Mouse (Mus musculus) midbrain, embryonic 16.5 days (tissue): ENCODE data around the gene Nrxn2. TPM values are rescaled to one million over a fixed set of nuclear protein-coding genes. Genes with fewer than 3 reads are reported as not detected.

ENCODE experiments used
- ATAC-seq: fragments of 200-750 bp; cut with Nextera tagmentation; 2 replicates; pipeline ENCODE4 v1.8.0; 2017; ENCODE audit warnings: moderate TSS enrichment
- H3K27ac ChIP-seq: fragments of 300-500 bp; sonication (generic); 2 replicates; pipeline ENCODE4 v1.5.1; 2014; ENCODE audit warnings: mild to moderate bottlenecking, low read length, mixed read lengths
- H3K27me3 ChIP-seq: fragments of 300-500 bp; sonication (generic); 2 replicates; pipeline ENCODE4 v1.6.1; 2014; ENCODE audit warnings: low read depth, low read length, mixed read lengths; ENCODE audit not compliant: control insufficient read depth, insufficient read depth
- H3K36me3 ChIP-seq: fragments of 300-500 bp; sonication (generic); 2 replicates; pipeline ENCODE4 v1.6.1; 2014; ENCODE audit warnings: mild to moderate bottlenecking, low read length, moderate library complexity, mixed read lengths; ENCODE audit not compliant: control insufficient read depth, insufficient read depth
- H3K4me1 ChIP-seq: fragments of 300-500 bp; sonication (generic); 2 replicates; pipeline ENCODE4 v1.6.1; 2014; ENCODE audit warnings: mild to moderate bottlenecking, low read length, mixed read lengths; ENCODE audit not compliant: control insufficient read depth, insufficient read depth
- H3K4me2 ChIP-seq: fragments of 300-500 bp; sonication (generic); 2 replicates; pipeline ENCODE4 v1.6.1; 2014; ENCODE audit warnings: mild to moderate bottlenecking, low read length, mixed read lengths
- H3K4me3 ChIP-seq: fragments of 300-500 bp; sonication (generic); 2 replicates; pipeline ENCODE4 v1.5.1; 2014; ENCODE audit warnings: low read depth, mild to moderate bottlenecking, low read length, moderate library complexity, mixed read lengths
- H3K9ac ChIP-seq: fragments of 300-500 bp; sonication (generic); 2 replicates; pipeline ENCODE4 v1.6.1; 2014; ENCODE audit warnings: low read depth, low read length, mixed read lengths
- H3K9me3 ChIP-seq: fragments of 300-500 bp; sonication (generic); replicated peaks from 2 replicates; pipeline ENCODE4 v1.6.1; 2014; ENCODE audit warnings: mild to moderate bottlenecking, low read length, mixed read lengths; ENCODE audit not compliant: control insufficient read depth, poor library complexity, severe bottlenecking
- WGBS: fragments of 180-500 bp; shearing (Covaris S2); extraction: QIAGEN DNeasy Blood & Tissue Kit; methylation state at CpG from one replicate; pipeline ENCODE4 v1.1.7; 2014; 5-methylcytosine and 5-hydroxymethylcytosine counted together
- microRNA-seq: library from miRNA; unstranded; fragments of <30 nt; microRNA quantifications from one replicate; pipeline ENCODE4, GENCODE M21; 2017
- polyA plus RNA-seq: library from polyadenylated mRNA; unstranded; fragments of >200 nt; fragmentation: Nextera tagmentation; extraction: Ambion mirVana; gene quantifications from 2 replicates; pipeline ENCODE4 v1.2.1, GENCODE M21; 2015

The Nrxn2 gene
- polyA plus RNA-seq, 1 experiment from 2014 or later = 37.5 TPM

- Histone ChIP-seq H3K27ac (no peak overlapping the region), H3K27me3 (no peaks in the 10 kb centered on the region), H3K4me3 (no peak overlapping the region), H3K9me3 (no peaks in the 10 kb centered on the region), H3K4me1 (peaks cover 8% of the 10 kb centered on the region), H3K36me3 (no peaks in the 10 kb centered on the region), H3K4me2 (no peak overlapping the region), H3K9ac (no peak overlapping the region)
- WGBS = 83% methylated on average over 5 of the region's 5 CpGs
- no peak for ATAC-seq
These were observed 152.9 kb downstream of the Nrxn2 start for GRCm38 (mm10) chr19:6571476-6571875.

- Histone ChIP-seq H3K4me1 (peaks cover 11% of the 10 kb centered on the region), H3K9me3 (no peaks in the 10 kb centered on the region), H3K36me3 (no peaks in the 10 kb centered on the region), H3K4me2 (no peak overlapping the region), H3K9ac (no peak overlapping the region), H3K4me3 (no peak overlapping the region), H3K27ac (no peak overlapping the region), H3K27me3 (no peaks in the 10 kb centered on the region)
- WGBS = 32% methylated on average over 4 of the region's 4 CpGs
- no peak for ATAC-seq
These were observed 153.5 kb downstream of the Nrxn2 start for GRCm38 (mm10) chr19:6572001-6572400.

Small RNA genes lying within 50 kb of the gene (microRNA-seq; reads per million reads assigned to microRNA genes)
- not detected for gene Gm26460

Other genes with a start within 250 kb of the Nrxn2 start
- not detected in 2 replicates for gene Majin, start 234.3 kb upstream of the Nrxn2 start, polyA plus RNA-seq
- gene Gpha2, start 192.4 kb upstream of the Nrxn2 start, polyA plus RNA-seq = not detected in 2 replicates
- gene Ppp2r5b, start 182.9 kb upstream of the Nrxn2 start, polyA plus RNA-seq = 149 and 165 TPM in 2 replicates
- 12.9 and 15.5 TPM in 2 replicates for gene Atg2a, start 177.1 kb upstream of the Nrxn2 start, polyA plus RNA-seq
- gene Ehd1, start 142.0 kb upstream of the Nrxn2 start, polyA plus RNA-seq = 99.6 and 103 TPM in 2 replicates
- 0.34 and 0.35 TPM in 2 replicates for gene Cdc42bpg, start 112.3 kb upstream of the Nrxn2 start, polyA plus RNA-seq
- 71.4 and 74.8 TPM in 2 replicates for gene Men1, start 83.8 kb upstream of the Nrxn2 start, polyA plus RNA-seq
- 19.0 and 20.1 TPM in 2 replicates for gene Map4k2, start 77.6 kb upstream of the Nrxn2 start, polyA plus RNA-seq
- gene Sf1, start 55.0 kb upstream of the Nrxn2 start, polyA plus RNA-seq = 95.9 and 99.5 TPM in 2 replicates
- gene Pygm, start 34.3 kb upstream of the Nrxn2 start, polyA plus RNA-seq = 7.3 and 7.5 TPM in 2 replicates
- gene Rasgrp2, start 19.4 kb upstream of the Nrxn2 start, polyA plus RNA-seq = 91.4 and 139 TPM in 2 replicates
- gene Slc22a12, start 124.3 kb downstream of the Nrxn2 start, polyA plus RNA-seq = 0.11 TPM in 1 of 2 replicates, not detected in the other